Mouse (Mus musculus) E14TG2a.4 (cell line): ENCODE results near the gene Dab2.

Source experiments
- H3K27me3 ChIP-seq: 2 replicates; pipeline ENCODE4 v1.6.1; 2014; ENCODE audit warnings: low read length, control low read depth; ENCODE audit not compliant: insufficient read depth
- H3K36me3 ChIP-seq: 2 replicates; pipeline ENCODE4 v1.6.1; 2014; ENCODE audit warnings: low read length, control low read depth; ENCODE audit not compliant: insufficient read depth
- H3K4me1 ChIP-seq: replicated peaks from 2 replicates; pipeline ENCODE4 v1.6.1; 2014; ENCODE audit warnings: low read depth, low read length, control low read depth
- H3K4me3 ChIP-seq: replicated peaks from 2 replicates; pipeline ENCODE4 v1.5.1; 2014; ENCODE audit warnings: mild to moderate bottlenecking, low read length
- H3K9me3 ChIP-seq: 2 replicates; pipeline ENCODE4 v1.6.1; 2014; ENCODE audit warnings: low read length, control low read depth
- CTCF ChIP-seq: conservative IDR thresholded peaks from 2 replicates; pipeline ENCODE4 v1.5.1; 2014; ENCODE audit warnings: low read length
- NANOG ChIP-seq: IDR thresholded peaks from 2 replicates; pipeline ENCODE4 v1.6.1; 2014; ENCODE audit warnings: borderline replicate concordance, low read length, mixed read lengths
- POU5F1 ChIP-seq: IDR thresholded peaks from 2 replicates; pipeline ENCODE4 v1.6.1; 2014; ENCODE audit warnings: low read length, borderline replicate concordance

The Dab2 gene

DNA sequence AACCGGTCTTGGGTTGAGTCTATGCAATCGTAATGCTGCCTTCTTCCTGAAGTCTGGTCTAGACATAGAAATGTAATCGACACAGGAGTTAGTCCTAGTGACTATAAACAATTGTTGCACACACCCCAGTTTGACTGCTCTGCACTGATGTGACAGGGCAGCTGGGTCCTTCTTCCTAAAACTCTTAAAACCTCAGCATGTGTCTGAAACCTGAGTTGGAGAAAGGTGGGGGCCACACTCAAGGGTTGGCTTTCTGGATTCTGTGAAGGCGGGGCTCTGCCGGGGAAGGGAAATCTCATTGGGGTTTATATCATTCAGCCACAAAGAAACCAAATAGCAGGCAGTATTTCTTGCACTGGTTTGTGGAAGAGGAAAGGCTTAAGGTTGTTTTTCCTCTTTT lies 104.6 kb downstream of the Dab2 start:
- no peaks in the 10 kb centered on the region for H3K9me3 ChIP-seq

DNA sequence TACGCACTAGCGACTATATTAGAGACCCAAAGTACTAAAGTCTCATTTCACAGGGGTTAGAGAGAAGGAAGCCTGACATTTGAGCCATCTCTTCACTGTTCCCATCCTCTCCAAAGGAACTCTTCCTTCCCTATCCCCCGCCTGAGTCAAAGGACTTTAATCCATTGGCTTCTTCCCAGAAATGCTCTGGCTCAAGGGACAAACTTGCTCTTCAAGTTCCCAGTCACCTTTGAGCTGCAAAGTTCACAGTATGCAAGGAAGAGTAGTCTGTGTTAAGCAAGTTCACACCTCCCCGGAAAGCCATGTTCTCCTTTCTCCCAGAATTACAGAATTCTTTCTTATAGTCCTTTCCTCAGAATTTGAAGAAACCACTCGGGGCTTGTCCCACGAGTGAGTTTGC lies 107.2 kb downstream of the Dab2 start:
- Histone ChIP-seq H3K36me3 (no peaks in the 10 kb centered on the region), H3K27me3 (no peaks in the 10 kb centered on the region), H3K9me3 (no peaks in the 10 kb centered on the region), H3K4me3 (no peak overlapping the region), H3K4me1 (no peaks in the 10 kb centered on the region)
- no peak for TF ChIP-seq CTCF
- TF ChIP-seq NANOG = no peak

More for the DNA sequence above, 104.6 kb downstream of the Dab2 start:
- TF ChIP-seq NANOG (no peak), CTCF (no peak), POU5F1 (no peak)
- H3K27me3 ChIP-seq = no peaks in the 10 kb centered on the region
- H3K4me3 ChIP-seq = no peak overlapping the region
- no peaks in the 10 kb centered on the region for H3K36me3 ChIP-seq
- H3K4me1 ChIP-seq = no peaks in the 10 kb centered on the region

DNA sequence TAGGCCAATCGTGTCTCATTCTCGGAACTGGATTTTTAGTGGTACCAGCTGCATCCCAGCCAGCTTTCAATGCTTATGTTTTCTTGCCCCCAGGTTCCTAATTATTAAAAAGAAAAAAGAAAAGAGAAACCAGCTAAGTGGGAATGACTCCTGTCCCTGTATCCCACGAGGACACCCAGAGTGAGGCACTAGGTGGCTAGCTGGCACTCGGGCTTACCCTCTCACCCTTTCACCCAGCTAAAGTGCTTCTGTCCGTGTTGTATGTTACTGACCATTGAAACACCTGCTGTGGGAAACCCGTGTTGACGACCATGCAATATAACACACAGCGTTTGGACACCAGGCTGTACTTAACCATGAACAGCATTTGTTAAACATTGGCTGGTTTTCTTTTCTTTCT lies 109.4 kb downstream of the Dab2 start:
- Histone ChIP-seq H3K4me3 (no peak overlapping the region), H3K4me1 (no peaks in the 10 kb centered on the region), H3K9me3 (no peaks in the 10 kb centered on the region), H3K27me3 (no peaks in the 10 kb centered on the region), H3K36me3 (no peaks in the 10 kb centered on the region)
- no peak for TF ChIP-seq NANOG
- TF ChIP-seq CTCF = no peak
- TF ChIP-seq POU5F1 = no peak

DNA sequence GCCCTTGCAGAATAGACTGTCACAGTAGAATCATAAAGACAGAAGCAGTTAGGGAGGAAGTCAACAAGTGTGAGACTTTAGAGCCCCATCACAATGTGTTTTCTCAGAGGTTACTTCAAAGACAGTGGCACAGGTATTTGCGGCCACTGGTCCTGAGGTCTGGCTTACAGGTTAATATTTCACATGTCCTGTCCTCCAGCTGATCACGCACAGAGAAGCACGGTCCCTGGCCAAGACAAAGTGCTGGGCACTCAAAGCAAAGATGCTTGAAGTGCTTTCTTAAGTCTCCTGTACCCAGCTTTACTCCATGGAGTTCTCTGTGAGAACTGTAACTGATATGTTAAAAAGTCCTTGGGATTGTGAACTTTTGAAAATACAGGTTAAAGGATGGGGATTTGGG lies 110.6 kb downstream of the Dab2 start:
- no peaks in the 10 kb centered on the region for H3K4me1 ChIP-seq
- H3K4me3 ChIP-seq = no peak overlapping the region
- TF ChIP-seq CTCF = no peak
- TF ChIP-seq POU5F1 = no peak
- H3K9me3 ChIP-seq = no peaks in the 10 kb centered on the region
- no peaks in the 10 kb centered on the region for H3K36me3 ChIP-seq
- no peaks in the 10 kb centered on the region for H3K27me3 ChIP-seq

DNA sequence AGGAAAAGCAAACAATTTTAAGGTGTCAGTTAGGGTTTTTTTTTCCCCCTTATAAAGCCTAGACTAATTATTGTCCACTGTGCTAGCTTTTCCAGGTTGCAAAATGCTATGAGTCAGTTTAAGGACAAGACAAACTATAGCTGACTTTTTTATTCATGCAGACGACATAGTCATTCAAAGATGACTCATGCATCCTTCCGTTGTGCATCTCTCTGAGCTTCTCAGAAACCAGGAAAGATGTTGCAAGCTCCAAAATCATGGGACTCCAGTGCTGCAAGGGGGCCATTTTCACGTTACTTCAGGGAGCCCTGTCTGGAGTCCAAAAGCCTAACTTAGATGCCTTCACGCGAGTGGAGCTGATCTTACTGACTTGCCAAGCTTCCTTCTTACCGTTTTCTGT lies 111.7 kb downstream of the Dab2 start:
- H3K36me3 ChIP-seq = no peaks in the 10 kb centered on the region
- H3K4me3 ChIP-seq = no peak overlapping the region
- TF ChIP-seq CTCF (no peak), NANOG (no peak), POU5F1 (no peak)
- no peaks in the 10 kb centered on the region for H3K27me3 ChIP-seq
- no peaks in the 10 kb centered on the region for H3K9me3 ChIP-seq
- no peaks in the 10 kb centered on the region for H3K4me1 ChIP-seq

DNA sequence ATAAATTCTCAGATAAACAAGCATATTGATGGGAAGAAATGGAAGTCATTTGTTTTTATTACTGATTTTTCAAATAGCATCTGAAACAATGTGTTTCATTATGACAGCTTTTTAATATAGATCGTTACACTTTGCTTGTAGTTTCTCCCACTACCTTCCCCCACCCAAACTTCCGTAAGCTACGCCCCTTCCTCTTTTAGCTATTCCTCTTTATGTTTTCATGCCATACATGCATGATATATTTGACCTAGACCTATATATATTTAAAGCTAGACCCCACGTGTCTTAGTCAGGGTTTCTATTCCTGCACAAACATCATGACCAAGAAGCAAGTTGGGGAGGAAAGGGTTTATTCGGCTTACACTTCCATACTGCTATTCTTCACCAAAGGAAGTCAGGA lies 115.7 kb downstream of the Dab2 start:
- Histone ChIP-seq H3K9me3 (no peaks in the 10 kb centered on the region), H3K4me3 (no peak overlapping the region), H3K4me1 (no peaks in the 10 kb centered on the region), H3K36me3 (no peaks in the 10 kb centered on the region), H3K27me3 (no peaks in the 10 kb centered on the region)
- no peak for TF ChIP-seq CTCF
- no peak for TF ChIP-seq NANOG
- TF ChIP-seq POU5F1 = no peak

DNA sequence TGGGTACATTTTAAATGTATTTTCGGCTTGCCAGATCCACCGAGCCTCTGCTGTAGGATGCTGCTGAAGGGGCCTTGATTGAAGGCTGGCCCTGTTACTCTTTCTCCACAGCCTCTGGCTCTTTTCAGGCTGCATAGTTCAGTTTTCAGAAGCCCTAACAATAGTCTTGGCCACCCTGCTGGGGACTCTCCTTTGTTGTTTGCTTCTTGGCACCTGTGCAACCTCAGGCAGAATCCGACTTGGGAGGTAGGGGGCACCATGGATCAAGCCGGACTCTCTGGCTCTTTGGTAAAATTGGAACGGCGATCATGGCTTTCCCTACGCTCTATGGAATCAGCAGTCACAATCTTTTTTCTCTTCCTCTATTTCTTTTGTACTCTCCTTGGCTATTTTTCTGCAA lies 132.2 kb downstream of the Dab2 start:
- TF ChIP-seq POU5F1 (no peak), CTCF (no peak), NANOG (no peak)
- Histone ChIP-seq H3K36me3 (no peaks in the 10 kb centered on the region), H3K4me3 (no peak overlapping the region), H3K27me3 (no peaks in the 10 kb centered on the region), H3K9me3 (peaks cover 6% of the 10 kb centered on the region), H3K4me1 (no peaks in the 10 kb centered on the region; the same call in 1 of the 2 replicates)

DNA sequence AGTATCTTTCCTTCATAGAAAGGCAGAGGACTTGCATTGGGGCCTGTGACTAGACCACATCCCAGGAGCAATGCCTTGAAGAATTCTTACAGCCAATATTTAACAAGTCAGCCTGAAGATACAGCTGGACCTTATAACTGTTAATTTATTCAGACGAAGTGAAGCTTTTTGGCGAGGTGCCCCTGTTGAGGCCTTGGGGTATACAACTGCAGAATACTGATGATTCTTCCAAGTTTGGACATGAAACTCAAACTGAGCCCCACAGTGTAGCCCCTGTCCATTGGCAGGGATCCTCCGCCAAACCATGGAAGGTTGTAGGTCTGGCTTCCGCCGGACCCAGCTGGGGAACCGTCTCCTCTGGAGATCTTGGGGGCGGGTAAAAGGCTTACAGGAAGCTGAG lies 132.8 kb downstream of the Dab2 start:
- peaks cover 6% of the 10 kb centered on the region for H3K9me3 ChIP-seq
- TF ChIP-seq POU5F1 (no peak), CTCF (no peak), NANOG (no peak)
- no peak overlapping the region for H3K4me3 ChIP-seq
- H3K27me3 ChIP-seq = no peaks in the 10 kb centered on the region
- H3K36me3 ChIP-seq = no peaks in the 10 kb centered on the region
- H3K4me1 ChIP-seq = no peaks in the 10 kb centered on the region; the same call in 1 of the 2 replicates

DNA sequence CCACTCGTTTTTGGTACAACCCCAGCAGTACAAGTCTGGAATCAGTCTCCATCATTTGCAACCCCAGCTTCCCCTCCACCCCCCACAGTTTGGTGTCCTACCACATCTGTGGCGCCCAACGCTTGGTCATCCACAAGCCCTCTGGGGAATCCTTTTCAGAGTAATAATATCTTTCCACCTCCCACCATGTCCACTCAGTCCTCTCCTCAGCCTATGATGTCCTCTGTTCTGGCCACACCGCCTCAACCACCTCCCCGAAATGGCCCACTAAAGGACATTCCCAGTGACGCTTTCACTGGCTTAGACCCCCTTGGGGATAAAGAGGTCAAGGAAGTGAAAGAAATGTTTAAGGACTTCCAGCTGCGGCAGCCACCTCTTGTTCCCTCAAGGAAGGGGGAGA lies 135.7 kb downstream of the Dab2 start:
- H3K9me3 ChIP-seq = peaks cover 6% of the 10 kb centered on the region
- H3K4me1 ChIP-seq = no peaks in the 10 kb centered on the region; the same call in 1 of the 2 replicates
- H3K36me3 ChIP-seq = no peaks in the 10 kb centered on the region
- H3K27me3 ChIP-seq = no peaks in the 10 kb centered on the region
- TF ChIP-seq CTCF (no peak), NANOG (no peak), POU5F1 (no peak)
- no peak overlapping the region for H3K4me3 ChIP-seq
